Mouse (Mus musculus): ENCODE measurements around the gene Fchsd2. TPM values are rescaled to one million over a fixed set of nuclear protein-coding genes. Genes with fewer than 3 reads are reported as not detected.

The Fchsd2 gene
- polyA plus RNA-seq, 1 experiment from 2014 or later, result 50.5 TPM

- Histone ChIP-seq H3K27ac (replicated peaks; ENCODE audit: low read depth, low read length) (no peak overlapping the region), H3K4me2 (ENCODE audit: low read length) (no peak overlapping the region), H3K27me3 (ENCODE audit: control insufficient read depth, insufficient read depth, low read length) (no peaks in the 10 kb centered on the region), H3K9me3 (ENCODE audit: control insufficient read depth, low read length) (no peaks in the 10 kb centered on the region), H3K36me3 (ENCODE audit: control insufficient read depth, insufficient read depth, low read length) (peaks cover 45% of the 10 kb centered on the region), H3K4me3 (replicated peaks; ENCODE audit: low read depth, low read length) (no peak overlapping the region), H3K9ac (replicated peaks; ENCODE audit: low read length) (no peak overlapping the region), H3K4me1 (ENCODE audit: control insufficient read depth, insufficient read depth, low read length) (peaks cover 13% of the 10 kb centered on the region; the same call in 1 of the 2 replicates)
- ATAC-seq (ENCODE audit: low FRiP score, low TSS enrichment), result no peak
- no peak for DNase-seq
- WGBS, result 100% methylated on average over 1 of the region's 1 CpGs
Measured at GRCm38 (mm10) chr7:101114328-101114727, 21.7 kb downstream of the Fchsd2 start.

GRCm38 (mm10) chr7:101119391-101119790, 26.7 kb downstream of the Fchsd2 start:
- ATAC-seq (ENCODE audit: low FRiP score, low TSS enrichment) (no peak), DNase-seq (no peak)
- no peak overlapping the region for H3K27ac ChIP-seq (replicated peaks; ENCODE audit: low read depth, low read length)
- no peaks in the 10 kb centered on the region for H3K4me1 ChIP-seq (ENCODE audit: control insufficient read depth, insufficient read depth, low read length)
- H3K4me2 ChIP-seq (ENCODE audit: low read length), result no peak overlapping the region
- H3K27me3 ChIP-seq (ENCODE audit: control insufficient read depth, insufficient read depth, low read length), result no peaks in the 10 kb centered on the region
- no peak overlapping the region for H3K9ac ChIP-seq (replicated peaks; ENCODE audit: low read length)
- WGBS, result 97% methylated on average over 7 of the region's 7 CpGs
- no peak overlapping the region for H3K4me3 ChIP-seq (replicated peaks; ENCODE audit: low read depth, low read length)
- H3K9me3 ChIP-seq (ENCODE audit: control insufficient read depth, low read length), result no peaks in the 10 kb centered on the region
- H3K36me3 ChIP-seq (ENCODE audit: control insufficient read depth, insufficient read depth, low read length), result peaks cover 43% of the 10 kb centered on the region

- no peak overlapping the region for H3K27ac ChIP-seq (replicated peaks; ENCODE audit: low read depth, low read length)
- 92% methylated on average over 6 of the region's 6 CpGs for WGBS
- H3K9ac ChIP-seq (replicated peaks; ENCODE audit: low read length), result no peak overlapping the region
- H3K4me2 ChIP-seq (ENCODE audit: low read length), result no peak overlapping the region
- ATAC-seq (ENCODE audit: low FRiP score, low TSS enrichment) (no peak), DNase-seq (no peak)
- H3K36me3 ChIP-seq (ENCODE audit: control insufficient read depth, insufficient read depth, low read length), result peaks cover 17% of the 10 kb centered on the region
- H3K27me3 ChIP-seq (ENCODE audit: control insufficient read depth, insufficient read depth, low read length), result no peaks in the 10 kb centered on the region
- no peaks in the 10 kb centered on the region for H3K9me3 ChIP-seq (ENCODE audit: control insufficient read depth, low read length)
- H3K4me1 ChIP-seq (ENCODE audit: control insufficient read depth, insufficient read depth, low read length), result no peaks in the 10 kb centered on the region
- no peak overlapping the region for H3K4me3 ChIP-seq (replicated peaks; ENCODE audit: low read depth, low read length)
Measured at GRCm38 (mm10) chr7:101123579-101124347, 31.1 kb downstream of the Fchsd2 start.

GRCm38 (mm10) chr7:101127737-101128136, 35.1 kb downstream of the Fchsd2 start:
- no peak overlapping the region for H3K4me3 ChIP-seq (replicated peaks; ENCODE audit: low read depth, low read length)
- ATAC-seq (ENCODE audit: low FRiP score, low TSS enrichment), result no peak
- H3K27me3 ChIP-seq (ENCODE audit: control insufficient read depth, insufficient read depth, low read length), result no peaks in the 10 kb centered on the region
- no peaks in the 10 kb centered on the region for H3K9me3 ChIP-seq (ENCODE audit: control insufficient read depth, low read length)
- no peaks in the 10 kb centered on the region for H3K4me1 ChIP-seq (ENCODE audit: control insufficient read depth, insufficient read depth, low read length)
- no peak for DNase-seq
- 91% methylated on average over 3 of the region's 3 CpGs for WGBS
- H3K27ac ChIP-seq (replicated peaks; ENCODE audit: low read depth, low read length), result no peak overlapping the region
- H3K36me3 ChIP-seq (ENCODE audit: control insufficient read depth, insufficient read depth, low read length), result no peaks in the 10 kb centered on the region
- H3K4me2 ChIP-seq (ENCODE audit: low read length), result no peak overlapping the region
- no peak overlapping the region for H3K9ac ChIP-seq (replicated peaks; ENCODE audit: low read length)

- no peak overlapping the region for H3K4me2 ChIP-seq (ENCODE audit: low read length)
- ATAC-seq (ENCODE audit: low FRiP score, low TSS enrichment) (no peak), DNase-seq (no peak)
- no peaks in the 10 kb centered on the region for H3K27me3 ChIP-seq (ENCODE audit: control insufficient read depth, insufficient read depth, low read length)
- H3K36me3 ChIP-seq (ENCODE audit: control insufficient read depth, insufficient read depth, low read length), result no peaks in the 10 kb centered on the region
- no peak overlapping the region for H3K27ac ChIP-seq (replicated peaks; ENCODE audit: low read depth, low read length)
- WGBS, result 86% methylated on average over 4 of the region's 4 CpGs
- no peaks in the 10 kb centered on the region for H3K4me1 ChIP-seq (ENCODE audit: control insufficient read depth, insufficient read depth, low read length)
- H3K9me3 ChIP-seq (ENCODE audit: control insufficient read depth, low read length), result no peaks in the 10 kb centered on the region
- no peak overlapping the region for H3K4me3 ChIP-seq (replicated peaks; ENCODE audit: low read depth, low read length)
- no peak overlapping the region for H3K9ac ChIP-seq (replicated peaks; ENCODE audit: low read length)
Measured at GRCm38 (mm10) chr7:101128536-101128935, 35.9 kb downstream of the Fchsd2 start.

- no peak for DNase-seq
- no peaks in the 10 kb centered on the region for H3K9me3 ChIP-seq (ENCODE audit: control insufficient read depth, low read length)
- H3K4me2 ChIP-seq (ENCODE audit: low read length), result no peak overlapping the region
- no peak overlapping the region for H3K27ac ChIP-seq (replicated peaks; ENCODE audit: low read depth, low read length)
- H3K36me3 ChIP-seq (ENCODE audit: control insufficient read depth, insufficient read depth, low read length), result no peaks in the 10 kb centered on the region
- H3K4me1 ChIP-seq (ENCODE audit: control insufficient read depth, insufficient read depth, low read length), result no peaks in the 10 kb centered on the region
- H3K27me3 ChIP-seq (ENCODE audit: control insufficient read depth, insufficient read depth, low read length), result no peaks in the 10 kb centered on the region
- no peak overlapping the region for H3K9ac ChIP-seq (replicated peaks; ENCODE audit: low read length)
- no peak for ATAC-seq (ENCODE audit: low FRiP score, low TSS enrichment)
- H3K4me3 ChIP-seq (replicated peaks; ENCODE audit: low read depth, low read length), result no peak overlapping the region
- WGBS, result 65% methylated on average over 3 of the region's 3 CpGs
Measured at GRCm38 (mm10) chr7:101130646-101131045, 38.0 kb downstream of the Fchsd2 start.

GRCm38 (mm10) chr7:101131281-101131680, 38.6 kb downstream of the Fchsd2 start:
- Histone ChIP-seq H3K36me3 (ENCODE audit: control insufficient read depth, insufficient read depth, low read length) (no peaks in the 10 kb centered on the region), H3K9me3 (ENCODE audit: control insufficient read depth, low read length) (no peaks in the 10 kb centered on the region), H3K9ac (replicated peaks; ENCODE audit: low read length) (no peak overlapping the region), H3K27ac (replicated peaks; ENCODE audit: low read depth, low read length) (no peak overlapping the region), H3K4me3 (replicated peaks; ENCODE audit: low read depth, low read length) (no peak overlapping the region), H3K27me3 (ENCODE audit: control insufficient read depth, insufficient read depth, low read length) (no peaks in the 10 kb centered on the region), H3K4me1 (ENCODE audit: control insufficient read depth, insufficient read depth, low read length) (no peaks in the 10 kb centered on the region), H3K4me2 (ENCODE audit: low read length) (no peak overlapping the region)
- no peak for DNase-seq
- no peak for ATAC-seq (ENCODE audit: low FRiP score, low TSS enrichment)
- WGBS, result 72% methylated on average over 6 of the region's 6 CpGs

- Histone ChIP-seq H3K36me3 (ENCODE audit: control insufficient read depth, insufficient read depth, low read length) (no peaks in the 10 kb centered on the region), H3K9me3 (ENCODE audit: control insufficient read depth, low read length) (no peaks in the 10 kb centered on the region), H3K27ac (replicated peaks; ENCODE audit: low read depth, low read length) (no peak overlapping the region), H3K9ac (replicated peaks; ENCODE audit: low read length) (no peak overlapping the region), H3K27me3 (ENCODE audit: control insufficient read depth, insufficient read depth, low read length) (no peaks in the 10 kb centered on the region), H3K4me3 (replicated peaks; ENCODE audit: low read depth, low read length) (no peak overlapping the region), H3K4me1 (ENCODE audit: control insufficient read depth, insufficient read depth, low read length) (no peaks in the 10 kb centered on the region), H3K4me2 (ENCODE audit: low read length) (no peak overlapping the region)
- whole genome bisulfite sequencing, result 98% methylated on average over 2 of the region's 2 CpGs
- no peak for DNase-seq
- no peak for ATAC-seq (ENCODE audit: low FRiP score, low TSS enrichment)
Measured at GRCm38 (mm10) chr7:101133591-101133990, 40.9 kb downstream of the Fchsd2 start.

- Histone ChIP-seq H3K9me3 (ENCODE audit: control insufficient read depth, low read length) (no peaks in the 10 kb centered on the region), H3K27ac (replicated peaks; ENCODE audit: low read depth, low read length) (no peak overlapping the region), H3K4me3 (replicated peaks; ENCODE audit: low read depth, low read length) (no peak overlapping the region), H3K36me3 (ENCODE audit: control insufficient read depth, insufficient read depth, low read length) (no peaks in the 10 kb centered on the region), H3K4me1 (ENCODE audit: control insufficient read depth, insufficient read depth, low read length) (no peaks in the 10 kb centered on the region), H3K9ac (replicated peaks; ENCODE audit: low read length) (no peak overlapping the region), H3K27me3 (ENCODE audit: control insufficient read depth, insufficient read depth, low read length) (no peaks in the 10 kb centered on the region), H3K4me2 (ENCODE audit: low read length) (no peak overlapping the region)
- WGBS, result 96% methylated on average over 2 of the region's 2 CpGs
- DNase-seq (no peak), ATAC-seq (ENCODE audit: low FRiP score, low TSS enrichment) (no peak)
Measured at GRCm38 (mm10) chr7:101134117-101134516, 41.5 kb downstream of the Fchsd2 start.
